Mouse (Mus musculus) neural tube, embryonic 11.5 days (tissue): Measurements from ENCODE around the gene 4930469K13Rik. TPM values are rescaled to one million over a fixed set of nuclear protein-coding genes. Genes with fewer than 3 reads are reported as not detected.

Source experiments
- ATAC-seq: fragments of 200-750 bp; cut with Nextera tagmentation; 2 replicates; pipeline ENCODE4 v1.8.0; 2017; ENCODE audit warnings: moderate number of reproducible peaks, mild to moderate bottlenecking, moderate TSS enrichment, moderate library complexity; ENCODE audit not compliant: insufficient read depth, low FRiP score, low TSS enrichment
- DNase-seq: peaks from one replicate; pipeline ENCODE4 v3.0.0-alpha.2; 2015; ENCODE audit warnings: low spot score
- H3K27ac ChIP-seq: fragments of 300-500 bp; sonication (generic); 2 replicates; pipeline ENCODE4 v1.5.1; 2014; ENCODE audit warnings: low read depth, mild to moderate bottlenecking, low read length
- H3K27me3 ChIP-seq: fragments of 300-500 bp; sonication (generic); 2 replicates; pipeline ENCODE4 v1.6.1; 2014; ENCODE audit warnings: mild to moderate bottlenecking, low read length, mixed read lengths; ENCODE audit not compliant: control insufficient read depth, insufficient read depth
- H3K36me3 ChIP-seq: fragments of 300-500 bp; sonication (generic); 2 replicates; pipeline ENCODE4 v1.6.1; 2014; ENCODE audit warnings: mild to moderate bottlenecking, low read length, moderate library complexity, mixed read lengths; ENCODE audit not compliant: control insufficient read depth, insufficient read depth
- H3K4me1 ChIP-seq: fragments of 300-500 bp; sonication (generic); 2 replicates; pipeline ENCODE4 v1.6.1; 2014; ENCODE audit warnings: low read length, mixed read lengths; ENCODE audit not compliant: control insufficient read depth, insufficient read depth
- H3K4me2 ChIP-seq: fragments of 300-500 bp; sonication (generic); 2 replicates; pipeline ENCODE4 v1.6.1; 2014; ENCODE audit warnings: low read depth, mild to moderate bottlenecking, moderate library complexity
- H3K4me3 ChIP-seq: fragments of 300-500 bp; sonication (generic); 2 replicates; pipeline ENCODE4 v1.5.1; 2014; ENCODE audit warnings: low read depth, low read length
- H3K9ac ChIP-seq: fragments of 300-500 bp; sonication (generic); 2 replicates; pipeline ENCODE4 v1.6.1; 2014; ENCODE audit warnings: mild to moderate bottlenecking, low read length
- H3K9me3 ChIP-seq: fragments of 300-500 bp; sonication (generic); 2 replicates; pipeline ENCODE4 v1.6.1; 2016; ENCODE audit warnings: low read length; ENCODE audit not compliant: control insufficient read depth
- WGBS: fragments of 180-500 bp; shearing (Covaris S2); extraction: QIAGEN DNeasy Blood & Tissue Kit; methylation state at CpG from one replicate; pipeline ENCODE4 v1.1.7; 2014; 5-methylcytosine and 5-hydroxymethylcytosine counted together
- polyA plus RNA-seq: library from polyadenylated mRNA; unstranded; fragments of >200 nt; fragmentation: Nextera tagmentation; extraction: Ambion mirVana; gene quantifications from 2 replicates; pipeline ENCODE4 v1.2.1, GENCODE M21; 2014

4930469K13Rik gene
- polyA plus RNA-seq, 1 experiment from 2014 or later: 2.9 TPM

- no peak for DNase-seq
- Histone ChIP-seq H3K4me2 (no peak overlapping the region), H3K4me1 (no peaks in the 10 kb centered on the region), H3K36me3 (no peaks in the 10 kb centered on the region), H3K4me3 (no peak overlapping the region), H3K27ac (no peak overlapping the region), H3K9ac (no peak overlapping the region), H3K27me3 (no peaks in the 10 kb centered on the region), H3K9me3 (no peaks in the 10 kb centered on the region)
- ATAC-seq: no peak
- WGBS: 65% methylated on average over 10 of the region's 10 CpGs
Measured at GRCm38 (mm10) chr11:33998244-33998643, 100.1 kb downstream of the 4930469K13Rik start.

GRCm38 (mm10) chr11:33993496-33993895, 104.9 kb downstream of the 4930469K13Rik start:
- Histone ChIP-seq H3K27me3 (no peaks in the 10 kb centered on the region), H3K9me3 (no peaks in the 10 kb centered on the region), H3K4me2 (0 out of 2 replicates have a peak overlapping the region, but pooled peaks have one; percentile 9), H3K4me3 (no peak overlapping the region), H3K4me1 (peaks cover 3% of the 10 kb centered on the region; the same call in 1 of the 2 replicates), H3K9ac (no peak overlapping the region), H3K36me3 (no peaks in the 10 kb centered on the region), H3K27ac (no peak overlapping the region)
- DNase-seq (no peak), ATAC-seq (no peak)
- WGBS: 65% methylated on average over 5 of the region's 5 CpGs

- WGBS: 31% methylated on average over 12 of the region's 12 CpGs
Measured at GRCm38 (mm10) chr11:33992938-33993337, 105.4 kb downstream of the 4930469K13Rik start, which contains the start of gene Kcnip1. TSS of gene Kcnip1 (minus strand) at chr11:33993152.

GRCm38 (mm10) chr11:33990002-33990401, 108.4 kb downstream of the 4930469K13Rik start:
- no peak overlapping the region for H3K4me2 ChIP-seq
- no peaks in the 10 kb centered on the region for H3K36me3 ChIP-seq
- WGBS: 90% methylated on average over 5 of the region's 5 CpGs
- H3K27me3 ChIP-seq: no peaks in the 10 kb centered on the region
- no peak overlapping the region for H3K9ac ChIP-seq
- H3K4me3 ChIP-seq: no peak overlapping the region
- peaks cover 3% of the 10 kb centered on the region; the same call in 1 of the 2 replicates for H3K4me1 ChIP-seq
- H3K9me3 ChIP-seq: no peaks in the 10 kb centered on the region
- DNase-seq (no peak), ATAC-seq (no peak)
- no peak overlapping the region for H3K27ac ChIP-seq

More at GRCm38 (mm10) chr11:33992938-33993337, 105.4 kb downstream of the 4930469K13Rik start, which contains the start of gene Kcnip1:
- Histone ChIP-seq H3K4me1 (peaks cover 3% of the 10 kb centered on the region; the same call in 1 of the 2 replicates), H3K4me2 (0 out of 2 replicates have a peak within 1 kb of the TSS, but pooled peaks have one; percentile 9), H3K4me3 (no peak within 1 kb of the TSS), H3K9ac (peak within 1 kb of the TSS; percentile 14), H3K9me3 (no peaks in the 10 kb centered on the region), H3K27ac (no peak within 1 kb of the TSS), H3K27me3 (no peaks in the 10 kb centered on the region), H3K36me3 (no peaks in the 10 kb centered on the region)
- ATAC-seq (no peak), DNase-seq (peak; percentile 13)

GRCm38 (mm10) chr11:33986525-33986924, 111.8 kb downstream of the 4930469K13Rik start:
- no peak overlapping the region for H3K9ac ChIP-seq
- no peak overlapping the region for H3K27ac ChIP-seq
- 89% methylated on average over 2 of the region's 2 CpGs for WGBS
- H3K27me3 ChIP-seq: no peaks in the 10 kb centered on the region
- DNase-seq: no peak
- no peak for ATAC-seq
- no peak overlapping the region for H3K4me3 ChIP-seq
- H3K9me3 ChIP-seq: no peaks in the 10 kb centered on the region
- H3K36me3 ChIP-seq: no peaks in the 10 kb centered on the region
- no peaks in the 10 kb centered on the region for H3K4me1 ChIP-seq
- no peak overlapping the region for H3K4me2 ChIP-seq

GRCm38 (mm10) chr11:33980146-33980545, 118.2 kb downstream of the 4930469K13Rik start:
- H3K27ac ChIP-seq: no peak overlapping the region
- no peak for DNase-seq
- H3K4me1 ChIP-seq: no peaks in the 10 kb centered on the region
- no peak overlapping the region for H3K4me3 ChIP-seq
- no peak overlapping the region for H3K9ac ChIP-seq
- H3K27me3 ChIP-seq: no peaks in the 10 kb centered on the region
- H3K9me3 ChIP-seq: no peaks in the 10 kb centered on the region
- no peaks in the 10 kb centered on the region for H3K36me3 ChIP-seq
- ATAC-seq: no peak
- WGBS: 78% methylated on average over 4 of the region's 4 CpGs
- no peak overlapping the region for H3K4me2 ChIP-seq

- 86% methylated on average over 2 of the region's 2 CpGs for WGBS
- Histone ChIP-seq H3K27ac (no peak overlapping the region), H3K4me1 (no peaks in the 10 kb centered on the region), H3K27me3 (no peaks in the 10 kb centered on the region), H3K36me3 (no peaks in the 10 kb centered on the region), H3K9ac (no peak overlapping the region), H3K9me3 (no peaks in the 10 kb centered on the region), H3K4me3 (no peak overlapping the region), H3K4me2 (no peak overlapping the region)
- DNase-seq (no peak), ATAC-seq (no peak)
Measured at GRCm38 (mm10) chr11:33975121-33975520, 123.2 kb downstream of the 4930469K13Rik start.

- no peak overlapping the region for H3K9ac ChIP-seq
- H3K36me3 ChIP-seq: no peaks in the 10 kb centered on the region
- no peak overlapping the region for H3K27ac ChIP-seq
- 81% methylated on average over 14 of the region's 14 CpGs for WGBS
- H3K4me2 ChIP-seq: no peak overlapping the region
- H3K4me3 ChIP-seq: no peak overlapping the region
- H3K9me3 ChIP-seq: no peaks in the 10 kb centered on the region
- no peaks in the 10 kb centered on the region for H3K27me3 ChIP-seq
- DNase-seq (no peak), ATAC-seq (no peak)
- H3K4me1 ChIP-seq: no peaks in the 10 kb centered on the region
Measured at GRCm38 (mm10) chr11:33974341-33975040, 123.9 kb downstream of the 4930469K13Rik start.

GRCm38 (mm10) chr11:33972114-33972513, 126.2 kb downstream of the 4930469K13Rik start:
- no peak overlapping the region for H3K27ac ChIP-seq
- no peak overlapping the region for H3K9ac ChIP-seq
- H3K36me3 ChIP-seq: no peaks in the 10 kb centered on the region
- H3K27me3 ChIP-seq: no peaks in the 10 kb centered on the region
- ATAC-seq (no peak), DNase-seq (no peak)
- no peaks in the 10 kb centered on the region for H3K4me1 ChIP-seq
- H3K9me3 ChIP-seq: no peaks in the 10 kb centered on the region
- H3K4me2 ChIP-seq: no peak overlapping the region
- 93% methylated on average over 7 of the region's 7 CpGs for WGBS
- no peak overlapping the region for H3K4me3 ChIP-seq
